Mouse (Mus musculus): ENCODE measurements around the gene Lancl1. TPM values are rescaled to one million over a fixed set of nuclear protein-coding genes. Genes with fewer than 3 reads are reported as not detected.

The Lancl1 gene
- polyA plus RNA-seq (2012) = 7.9 and 8.9 TPM in 2 replicates

GRCm38 (mm10) chr1:67038246-67038987, at the start of gene Lancl1:
Gene Lancl1 (minus strand): TSS chr1:67038872.

Other genes with a start within 250 kb of the Lancl1 start
- gene Kansl1l, start 221.3 kb downstream of the Lancl1 start, polyA plus RNA-seq (2012) = 5.1 and 5.4 TPM in 2 replicates
- 11.7 and 15.2 TPM in 2 replicates for gene Acadl, start 175.6 kb downstream of the Lancl1 start, polyA plus RNA-seq (2012)
- gene Myl1, start 93.5 kb downstream of the Lancl1 start, polyA plus RNA-seq (2012) = not detected in 2 replicates
- gene Cps1, start 84.2 kb upstream of the Lancl1 start, polyA plus RNA-seq (2012) = not detected in 2 replicates

Data from megakaryocyte-erythroid progenitor cell, adult 5 weeks (primary cell).